Mouse (Mus musculus) neural tube, embryonic 11.5 days (tissue): ENCODE data around the gene Iqcd. TPM values are rescaled to one million over a fixed set of nuclear protein-coding genes. Genes with fewer than 3 reads are reported as not detected.

Experiments
- ATAC-seq: fragments of 200-750 bp; cut with Nextera tagmentation; 2 replicates; pipeline ENCODE4 v1.8.0; 2017; ENCODE audit warnings: moderate number of reproducible peaks, mild to moderate bottlenecking, moderate TSS enrichment, moderate library complexity; ENCODE audit not compliant: insufficient read depth, low FRiP score, low TSS enrichment
- DNase-seq: peaks from one replicate; pipeline ENCODE4 v3.0.0-alpha.2; 2015; ENCODE audit warnings: low spot score
- H3K27ac ChIP-seq: fragments of 300-500 bp; sonication (generic); 2 replicates; pipeline ENCODE4 v1.5.1; 2014; ENCODE audit warnings: low read depth, mild to moderate bottlenecking, low read length
- H3K27me3 ChIP-seq: fragments of 300-500 bp; sonication (generic); 2 replicates; pipeline ENCODE4 v1.6.1; 2014; ENCODE audit warnings: mild to moderate bottlenecking, low read length, mixed read lengths; ENCODE audit not compliant: control insufficient read depth, insufficient read depth
- H3K36me3 ChIP-seq: fragments of 300-500 bp; sonication (generic); 2 replicates; pipeline ENCODE4 v1.6.1; 2014; ENCODE audit warnings: mild to moderate bottlenecking, low read length, moderate library complexity, mixed read lengths; ENCODE audit not compliant: control insufficient read depth, insufficient read depth
- H3K4me1 ChIP-seq: fragments of 300-500 bp; sonication (generic); 2 replicates; pipeline ENCODE4 v1.6.1; 2014; ENCODE audit warnings: low read length, mixed read lengths; ENCODE audit not compliant: control insufficient read depth, insufficient read depth
- H3K4me2 ChIP-seq: fragments of 300-500 bp; sonication (generic); 2 replicates; pipeline ENCODE4 v1.6.1; 2014; ENCODE audit warnings: low read depth, mild to moderate bottlenecking, moderate library complexity
- H3K4me3 ChIP-seq: fragments of 300-500 bp; sonication (generic); 2 replicates; pipeline ENCODE4 v1.5.1; 2014; ENCODE audit warnings: low read depth, low read length
- H3K9ac ChIP-seq: fragments of 300-500 bp; sonication (generic); 2 replicates; pipeline ENCODE4 v1.6.1; 2014; ENCODE audit warnings: mild to moderate bottlenecking, low read length
- H3K9me3 ChIP-seq: fragments of 300-500 bp; sonication (generic); 2 replicates; pipeline ENCODE4 v1.6.1; 2016; ENCODE audit warnings: low read length; ENCODE audit not compliant: control insufficient read depth
- WGBS: fragments of 180-500 bp; shearing (Covaris S2); extraction: QIAGEN DNeasy Blood & Tissue Kit; methylation state at CpG from one replicate; pipeline ENCODE4 v1.1.7; 2014; 5-methylcytosine and 5-hydroxymethylcytosine counted together
- polyA plus RNA-seq: library from polyadenylated mRNA; unstranded; fragments of >200 nt; fragmentation: Nextera tagmentation; extraction: Ambion mirVana; gene quantifications from 2 replicates; pipeline ENCODE4 v1.2.1, GENCODE M21; 2014

Gene Iqcd
- polyA plus RNA-seq, 1 experiment from 2014 or later: 0.81 TPM

DNA sequence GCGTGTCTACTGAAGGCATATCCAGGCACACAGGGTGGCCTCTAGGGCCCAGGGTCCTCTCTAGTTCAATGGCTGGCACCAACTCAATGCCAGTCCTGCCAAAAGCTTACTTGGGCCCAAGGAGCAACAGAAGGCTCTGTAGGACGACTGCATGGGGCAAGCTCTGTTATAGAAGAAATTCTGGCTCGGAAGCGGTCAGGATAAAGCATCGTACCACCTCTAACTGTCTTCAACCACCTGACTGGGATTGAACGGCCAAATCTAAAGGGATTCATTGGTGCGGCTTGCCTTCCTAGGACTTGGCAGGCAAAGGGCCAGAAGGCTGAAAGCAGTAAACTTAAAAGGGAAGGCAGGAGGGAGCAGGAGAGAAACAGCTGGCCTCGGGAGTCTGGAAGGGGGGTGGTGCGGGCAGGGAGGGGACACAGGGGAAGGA is 20.5 kb upstream of the Iqcd start:
- no peaks in the 10 kb centered on the region for H3K27me3 ChIP-seq
- no peaks in the 10 kb centered on the region for H3K36me3 ChIP-seq
- no peak overlapping the region for H3K4me3 ChIP-seq
- DNase-seq: no peak
- H3K4me2 ChIP-seq: peak overlapping the region; percentile 14; the same call in 1 of the 2 replicates
- WGBS: 46% methylated on average over 9 of the region's 9 CpGs
- H3K9ac ChIP-seq: peak overlapping the region; percentile 20
- H3K27ac ChIP-seq: peak overlapping the region; percentile 92
- no peak for ATAC-seq
- H3K9me3 ChIP-seq: no peaks in the 10 kb centered on the region
- H3K4me1 ChIP-seq: peaks cover 59% of the 10 kb centered on the region

DNA sequence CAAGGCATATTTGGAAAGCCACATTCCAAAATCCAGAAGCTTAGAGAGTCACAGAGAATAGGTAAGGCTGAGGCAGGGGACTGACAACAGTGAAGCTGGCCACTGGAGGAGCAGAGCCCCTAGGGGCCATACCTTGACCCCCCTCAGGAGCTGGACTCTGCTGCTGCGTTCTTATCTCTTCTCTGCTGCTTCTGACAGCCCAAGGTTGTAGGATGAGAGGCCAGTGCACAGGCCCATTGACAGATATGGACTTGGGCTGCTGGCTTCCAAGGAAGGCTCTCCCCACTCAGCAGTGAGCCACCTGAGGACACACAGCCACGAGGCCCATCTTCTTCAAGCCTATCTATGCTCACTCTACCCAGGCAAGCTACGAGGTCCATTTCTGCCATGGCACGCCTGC is 19.9 kb upstream of the Iqcd start:
- Histone ChIP-seq H3K4me2 (no peak overlapping the region), H3K9me3 (no peaks in the 10 kb centered on the region), H3K27ac (peak overlapping the region; percentile 92; the same call in 1 of the 2 replicates), H3K9ac (peak overlapping the region; percentile 20; the same call in 1 of the 2 replicates), H3K27me3 (no peaks in the 10 kb centered on the region), H3K36me3 (no peaks in the 10 kb centered on the region), H3K4me1 (peaks cover 57% of the 10 kb centered on the region), H3K4me3 (no peak overlapping the region)
- ATAC-seq (no peak), DNase-seq (no peak)
- 86% methylated on average over 4 of the region's 4 CpGs for WGBS

DNA sequence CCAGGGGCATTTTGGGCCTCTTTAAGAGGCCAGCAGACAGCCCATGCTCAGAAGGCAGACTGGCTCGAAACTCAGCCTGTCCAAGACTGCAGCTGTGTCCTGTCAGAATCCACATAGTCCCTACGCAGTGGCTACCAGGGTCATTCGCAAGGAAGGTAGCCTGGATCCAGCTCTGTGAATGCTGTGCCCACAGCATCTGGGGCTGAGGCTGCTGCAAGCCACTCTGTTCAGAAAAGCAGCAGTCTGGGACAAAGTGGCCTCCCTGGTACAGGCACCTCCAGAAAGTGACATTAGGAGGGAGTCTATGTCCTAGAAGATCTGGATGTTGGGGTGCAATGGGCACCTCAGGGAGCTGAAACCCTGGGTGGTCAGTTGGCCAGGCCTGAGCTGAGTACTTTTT is 19.0 kb upstream of the Iqcd start:
- 78% methylated on average over 3 of the region's 3 CpGs for WGBS
- no peak for ATAC-seq
- peaks cover 51% of the 10 kb centered on the region for H3K4me1 ChIP-seq
- no peaks in the 10 kb centered on the region for H3K9me3 ChIP-seq
- H3K4me2 ChIP-seq: no peak overlapping the region
- H3K27me3 ChIP-seq: no peaks in the 10 kb centered on the region
- H3K27ac ChIP-seq: no peak overlapping the region
- no peak overlapping the region for H3K9ac ChIP-seq
- no peak for DNase-seq
- H3K36me3 ChIP-seq: no peaks in the 10 kb centered on the region
- H3K4me3 ChIP-seq: no peak overlapping the region

DNA sequence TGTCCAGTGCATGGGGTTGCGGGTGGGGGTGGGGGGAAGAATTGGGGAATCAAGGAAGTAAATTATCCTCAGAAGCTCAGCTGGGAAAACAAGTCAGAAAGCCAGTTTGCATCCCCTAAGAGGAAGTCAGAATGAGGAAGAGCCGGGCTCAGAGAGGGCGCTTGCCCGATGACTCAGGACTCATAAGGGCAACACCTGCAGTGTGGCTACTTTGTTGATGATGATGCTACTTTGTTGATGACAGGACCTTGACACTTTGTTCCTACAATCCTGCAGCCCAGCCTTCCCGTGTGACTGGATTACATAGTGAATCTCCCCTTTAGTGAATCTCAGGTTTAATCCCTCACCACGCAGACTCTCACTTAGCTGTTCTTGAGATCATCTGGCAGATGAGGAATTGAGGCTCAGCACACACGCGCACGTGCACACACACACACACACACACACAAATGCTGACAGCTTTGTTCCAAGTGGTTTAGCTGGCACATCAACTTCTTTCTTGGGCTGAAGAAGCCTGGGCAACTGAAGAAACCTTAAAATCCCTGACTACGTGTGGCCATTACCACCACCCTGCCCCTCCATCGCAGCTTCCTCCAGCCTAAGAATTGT is 18.4 kb upstream of the Iqcd start:
- WGBS: 81% methylated on average over 11 of the region's 11 CpGs
- H3K27me3 ChIP-seq: no peaks in the 10 kb centered on the region
- DNase-seq (no peak), ATAC-seq (no peak)
- no peak overlapping the region for H3K9ac ChIP-seq
- H3K4me3 ChIP-seq: no peak overlapping the region
- peaks cover 46% of the 10 kb centered on the region for H3K4me1 ChIP-seq
- no peak overlapping the region for H3K4me2 ChIP-seq
- no peaks in the 10 kb centered on the region for H3K36me3 ChIP-seq
- no peaks in the 10 kb centered on the region for H3K9me3 ChIP-seq
- no peak overlapping the region for H3K27ac ChIP-seq

DNA sequence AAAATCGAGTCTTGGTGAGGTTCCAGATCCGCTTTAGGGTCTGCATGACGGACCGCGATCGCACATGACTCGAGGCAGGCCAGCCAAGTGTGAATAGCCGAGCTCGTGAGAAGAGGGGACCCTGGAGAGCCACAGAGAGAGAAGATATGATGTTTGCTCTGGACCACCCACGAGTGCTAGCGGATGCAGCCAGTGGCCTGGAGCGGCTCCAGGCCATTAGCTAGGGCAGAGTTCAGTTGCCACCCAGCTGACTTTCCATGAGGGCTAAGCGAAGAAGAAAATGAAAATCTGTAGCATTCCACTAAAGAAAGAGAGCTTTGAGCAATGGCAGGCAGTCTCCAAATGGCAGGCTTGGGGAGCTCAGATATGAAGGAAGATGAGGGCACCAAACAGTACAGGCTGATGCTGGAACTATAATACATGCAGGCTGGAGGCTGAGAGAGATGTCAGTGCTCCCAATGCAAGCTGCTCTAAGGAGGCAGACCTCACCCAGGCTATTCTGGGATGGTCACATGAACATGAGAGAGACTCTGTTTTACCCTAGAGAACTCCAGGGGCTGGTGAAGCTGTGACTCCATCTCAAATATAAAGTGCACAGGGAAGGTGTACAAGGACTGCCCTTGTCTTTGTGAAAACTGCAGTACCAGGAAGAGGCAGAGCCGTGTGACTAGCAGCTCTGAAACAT is 17.6 kb upstream of the Iqcd start:
- H3K36me3 ChIP-seq: no peaks in the 10 kb centered on the region
- no peak overlapping the region for H3K4me3 ChIP-seq
- ATAC-seq (no peak), DNase-seq (peak; percentile 34)
- H3K27ac ChIP-seq: no peak overlapping the region
- H3K4me1 ChIP-seq: peaks cover 37% of the 10 kb centered on the region
- H3K9me3 ChIP-seq: no peaks in the 10 kb centered on the region
- no peaks in the 10 kb centered on the region for H3K27me3 ChIP-seq
- H3K4me2 ChIP-seq: no peak overlapping the region
- H3K9ac ChIP-seq: no peak overlapping the region
- 35% methylated on average over 14 of the region's 14 CpGs for WGBS

DNA sequence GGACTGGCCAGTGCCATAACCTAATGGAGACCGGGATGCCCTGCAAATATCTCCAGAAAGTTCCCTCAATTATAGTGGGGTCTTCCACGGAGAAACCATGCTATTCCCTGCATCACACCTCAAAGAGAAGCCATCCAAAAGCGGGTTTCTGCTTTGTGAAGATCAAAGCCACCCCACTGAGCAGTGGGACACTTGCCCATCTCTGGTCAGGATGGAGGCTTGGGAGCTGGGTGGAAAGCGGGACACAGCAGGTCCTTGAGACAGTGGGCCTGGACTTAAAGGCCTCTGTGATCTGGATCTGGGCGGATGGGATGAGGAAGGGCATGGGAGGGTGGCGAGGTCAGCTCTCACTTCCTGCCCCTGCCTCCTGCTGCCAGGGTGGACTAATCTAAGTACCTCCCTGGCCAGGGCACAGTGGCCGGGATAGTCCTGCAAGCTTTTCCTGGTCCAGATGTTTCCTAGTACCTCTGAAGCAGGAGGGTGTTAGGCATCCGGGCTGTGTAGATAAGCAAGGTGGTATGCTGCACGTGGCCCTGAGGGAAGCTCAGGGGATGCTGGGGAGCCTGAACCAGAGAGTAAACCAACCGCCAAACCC is 14.2 kb upstream of the Iqcd start:
- ATAC-seq (no peak), DNase-seq (no peak)
- H3K36me3 ChIP-seq: no peaks in the 10 kb centered on the region
- no peak overlapping the region for H3K27ac ChIP-seq
- H3K4me2 ChIP-seq: no peak overlapping the region
- peaks cover 30% of the 10 kb centered on the region for H3K4me1 ChIP-seq
- no peaks in the 10 kb centered on the region for H3K27me3 ChIP-seq
- 72% methylated on average over 10 of the region's 10 CpGs for WGBS
- H3K9ac ChIP-seq: no peak overlapping the region
- no peaks in the 10 kb centered on the region for H3K9me3 ChIP-seq
- no peak overlapping the region for H3K4me3 ChIP-seq

DNA sequence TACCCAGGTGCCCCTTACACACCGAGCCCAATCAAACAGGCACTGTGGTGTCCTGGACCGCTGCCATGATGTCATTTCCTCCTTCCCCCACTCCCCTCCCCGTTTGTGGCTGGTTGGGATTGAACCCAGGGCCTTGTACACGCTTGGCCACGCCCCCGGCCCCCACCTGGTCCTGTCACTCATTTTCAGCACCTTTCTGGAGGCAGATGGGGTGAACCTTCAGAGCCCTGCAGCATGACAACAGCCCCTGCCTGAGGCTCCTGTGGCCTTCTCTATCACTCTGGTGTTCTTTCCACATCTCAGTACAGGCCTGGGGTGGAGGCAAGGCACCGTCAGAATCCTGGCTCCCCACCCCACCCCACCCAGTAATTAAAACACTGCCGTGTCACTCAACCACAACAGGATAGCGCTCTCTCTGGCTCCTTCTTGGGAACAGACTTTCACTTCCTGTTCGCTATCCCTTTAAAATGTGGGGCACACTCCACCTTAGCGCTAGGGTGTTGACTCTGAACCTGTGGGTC is 12.0 kb upstream of the Iqcd start:
- Histone ChIP-seq H3K4me3 (no peak overlapping the region), H3K9me3 (no peaks in the 10 kb centered on the region), H3K36me3 (no peaks in the 10 kb centered on the region), H3K27ac (no peak overlapping the region), H3K4me1 (peaks cover 29% of the 10 kb centered on the region), H3K4me2 (no peak overlapping the region), H3K9ac (no peak overlapping the region), H3K27me3 (no peaks in the 10 kb centered on the region)
- 75% methylated on average over 11 of the region's 11 CpGs for WGBS
- DNase-seq: no peak
- no peak for ATAC-seq

DNA sequence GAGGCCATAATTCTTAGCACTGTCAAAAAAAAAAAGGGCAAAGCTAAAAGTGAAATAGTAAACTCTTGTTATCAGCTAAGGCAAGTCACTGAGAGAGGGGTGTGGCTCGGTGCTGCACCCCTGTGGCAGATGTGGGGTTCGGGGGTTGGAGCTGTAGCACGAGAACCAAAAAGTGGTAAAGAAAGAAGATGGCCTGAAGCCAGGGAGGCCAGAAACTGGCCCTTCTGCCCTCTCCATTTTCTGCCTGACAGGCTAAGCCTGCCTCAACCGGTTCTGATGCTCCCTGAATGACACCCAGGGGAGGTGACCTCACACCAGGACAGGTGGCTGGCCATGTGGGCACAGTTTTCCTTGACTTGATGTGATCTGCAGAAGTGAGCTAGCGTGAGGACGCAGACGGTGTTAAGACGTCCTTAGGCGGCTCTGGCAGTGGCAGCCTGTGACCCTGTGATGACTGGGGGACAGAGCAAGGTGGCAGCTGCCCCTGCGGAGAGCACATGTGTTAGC is 10.8 kb upstream of the Iqcd start:
- DNase-seq: peak; percentile 47
- H3K4me3 ChIP-seq: no peak overlapping the region
- H3K9me3 ChIP-seq: no peaks in the 10 kb centered on the region
- WGBS: 34% methylated on average over 10 of the region's 10 CpGs
- no peaks in the 10 kb centered on the region for H3K27me3 ChIP-seq
- H3K36me3 ChIP-seq: no peaks in the 10 kb centered on the region
- peak overlapping the region; percentile 68 for H3K27ac ChIP-seq
- H3K4me1 ChIP-seq: peaks cover 29% of the 10 kb centered on the region
- H3K9ac ChIP-seq: peak overlapping the region; percentile 18; the same call in 1 of the 2 replicates
- ATAC-seq: no peak
- H3K4me2 ChIP-seq: no peak overlapping the region
